In genomic region chr5:135923901-135924300, GRCm38 (mm10) we compare ENCODE assay signal across 30 mouse cellular contexts. TPM values are rescaled to one million over a fixed set of nuclear protein-coding genes. Genes with fewer than 3 reads are reported as not detected.
DNase-seq lines count a peak whose midpoint lies in the region; ATAC-seq and TF ChIP-seq lines count a peak whose summit lies in the region.
"Had no signal": no experiment of that assay in that cellular context is flagged by ENCODE, and none has a peak within 500 bp of the region (broad histone marks: within the 10 kb centered on the region; RNA-seq: fewer than 3 reads in every experiment).

No protein-coding gene starts in this region.

- peaks cover 15% of the 10 kb centered on the region; the same call in 1 of the 2 replicates for H3K36me3 ChIP-seq in forebrain, embryonic 11.5 days (ENCODE audit: control insufficient read depth, insufficient read depth, low read length)

- no peaks in the 10 kb centered on the region for H3K9me3 ChIP-seq in forebrain, embryonic 11.5 days (ENCODE audit: control insufficient read depth, low read length)
- H3K9me3 ChIP-seq: G1E; heart, embryonic 12.5 days; heart, embryonic 15.5 days; hindbrain, embryonic 10.5 days; hindbrain, embryonic 13.5 days; intestine, embryonic 15.5 days had no signal

- intact Hi-C loops in gastrocnemius, adult 2 months (cut with DNase I): no loop called here

- peaks cover 17% of the 10 kb centered on the region for H3K4me1 ChIP-seq in brown adipose tissue, adult 24 weeks (ENCODE audit: control insufficient read depth, insufficient read depth, insufficient read length, low read length)
- H3K4me1 ChIP-seq in forebrain, embryonic 11.5 days (replicated peaks; ENCODE audit: control insufficient read depth, insufficient read depth, low read length): peaks cover 2% of the 10 kb centered on the region; the same call in 1 of the 2 replicates
- H3K4me1 ChIP-seq: forebrain, embryonic 10.5 days; intestine, embryonic 15.5 days had no signal

- TF ChIP-seq CTCF in gastrocnemius, adult 2 months (IDR thresholded peaks at IDR 0.05): no peak

- 96% methylated on average over 7 of the region's 7 CpGs for WGBS in forebrain, embryonic 11.5 days

- no peak overlapping the region for H3K4me3 ChIP-seq in gastrocnemius, adult 2 months
- H3K4me3 ChIP-seq in brown adipose tissue, adult 24 weeks (ENCODE audit: insufficient read depth, low read depth, low read length): no peak overlapping the region
- H3K4me3 ChIP-seq in forebrain, embryonic 11.5 days (ENCODE audit: low read depth, low read length): no peak overlapping the region
- H3K4me3 ChIP-seq: forebrain, embryonic 10.5 days; heart, embryonic 12.5 days; heart, embryonic 15.5 days; hindbrain, embryonic 10.5 days; hindbrain, embryonic 13.5 days; intestine, embryonic 15.5 days had no signal

- no peaks in the 10 kb centered on the region for H3K27me3 ChIP-seq in forebrain, embryonic 11.5 days (ENCODE audit: control insufficient read depth, insufficient read depth, low read length)
- H3K27me3 ChIP-seq: heart, embryonic 12.5 days; heart, embryonic 15.5 days; hindbrain, embryonic 13.5 days; intestine, embryonic 15.5 days; Patski had no signal

- no peak overlapping the region for H3K9ac ChIP-seq in forebrain, embryonic 11.5 days (ENCODE audit: low read length)
- H3K9ac ChIP-seq: forebrain, postnatal 0 days; heart, embryonic 12.5 days; heart, embryonic 15.5 days; hindbrain, embryonic 13.5 days; intestine, embryonic 15.5 days had no signal

- peak; percentile 47 for DNase-seq in adrenal gland, postnatal 10 days
- DNase-seq in adrenal gland, postnatal 25 days: no peak
- no peak for DNase-seq in gastrocnemius, adult 2 months
- no peak for DNase-seq in gastrocnemius, adult 18-20 months (ENCODE audit: low spot score)
- DNase-seq in forebrain, embryonic 11.5 days (ENCODE audit: low spot score): no peak
- DNase-seq: adrenal gland, adult 2 months; cerebellum, adult 11 months; cerebellum, adult 2 months; cerebellum, adult 9-11 months; cerebellum, postnatal 25 days; forebrain, postnatal 0 days; gastrocnemius, postnatal 10 days; gastrocnemius, postnatal 36 days; heart, postnatal 10 days; heart, postnatal 36 days; kidney, adult 11 months; kidney, adult 8-10 months had no signal

- ATAC-seq in forebrain, embryonic 11.5 days (replicated peaks; ENCODE audit: low FRiP score): no peak
- ATAC-seq: forebrain, embryonic 14.5 days; forebrain, postnatal 0 days; hindbrain, embryonic 16.5 days; intestine, embryonic 15.5 days; Patski had no signal

- no peak overlapping the region for H3K4me2 ChIP-seq in forebrain, embryonic 11.5 days (ENCODE audit: low read depth, low read length, severe bottlenecking)
- H3K4me2 ChIP-seq: heart, embryonic 12.5 days; heart, embryonic 15.5 days; hindbrain, embryonic 13.5 days; intestine, embryonic 15.5 days had no signal

- peak overlapping the region; percentile 82 for H3K27ac ChIP-seq in gastrocnemius, adult 2 months
- peak overlapping the region; percentile 77 for H3K27ac ChIP-seq in brown adipose tissue, adult 24 weeks (replicated peaks; ENCODE audit: low read depth, low read length)
- no peak overlapping the region for H3K27ac ChIP-seq in forebrain, embryonic 11.5 days (ENCODE audit: low read depth, low read length)
- H3K27ac ChIP-seq: forebrain, embryonic 10.5 days; heart, embryonic 15.5 days; hindbrain, embryonic 10.5 days; hindbrain, embryonic 13.5 days; intestine, embryonic 15.5 days had no signal

RNA-seq across cellular contexts. Expression of gene Ywhag, which starts 10.5 kb away (rescaled TPM):
- total RNA-seq in adrenal gland, postnatal 10 days (2021): 100 to 1,000 TPM; 413 to 414 TPM
- 477 and 524 TPM in 2 replicates for total RNA-seq in adrenal gland, postnatal 25 days (2021)
- 100 to 1,000 TPM; 289 to 303 TPM for total RNA-seq in gastrocnemius, adult 2 months (2021)
- total RNA-seq in gastrocnemius, adult 18-20 months (2021): 100 to 1,000 TPM; 288 to 326 TPM
- polyA plus RNA-seq in brown adipose tissue, adult 24 weeks (2012; ENCODE audit: insufficient read depth, insufficient read length, missing spikeins): 499 and 545 TPM in 2 replicates
- polyA plus RNA-seq in forebrain, embryonic 11.5 days (2014; fragmentation: Nextera tagmentation; extraction: Ambion mirVana): 147 and 161 TPM in 2 replicates

RNA-seq across cellular contexts. Expression of gene Hspb1, which starts 36.2 kb away (rescaled TPM):
- total RNA-seq in adrenal gland, postnatal 10 days (2021): 10 to 100 TPM; 68.2 to 90.0 TPM
- total RNA-seq in adrenal gland, postnatal 25 days (2021): 80.7 and 133 TPM in 2 replicates
- 100 to 1,000 TPM; 253 to 325 TPM for total RNA-seq in gastrocnemius, adult 2 months (2021)
- total RNA-seq in gastrocnemius, adult 18-20 months (2021): 100 to 1,000 TPM; 239 to 482 TPM
- polyA plus RNA-seq in brown adipose tissue, adult 24 weeks (2012; ENCODE audit: insufficient read depth, insufficient read length, missing spikeins): 233 and 423 TPM in 2 replicates
- 11.4 and 11.8 TPM in 2 replicates for polyA plus RNA-seq in forebrain, embryonic 11.5 days (2014; fragmentation: Nextera tagmentation; extraction: Ambion mirVana)
- total RNA-seq: G1E; granulocyte monocyte progenitor cell, adult 5-6 weeks had no signal
- polyA plus RNA-seq: G1E had no signal

RNA-seq across cellular contexts. Expression of gene Ssc4d, which starts 50.4 kb away (rescaled TPM):
- 1 to 10 TPM; 1.9 to 2.3 TPM for total RNA-seq in adrenal gland, postnatal 10 days (2021)
- total RNA-seq in adrenal gland, postnatal 25 days (2021): 4.3 and 7.9 TPM in 2 replicates
- under 1 TPM; 0.22 to 0.59 TPM for total RNA-seq in gastrocnemius, adult 2 months (2021)
- under 1 TPM; 0.57 to 0.95 TPM for total RNA-seq in gastrocnemius, adult 18-20 months (2021)
- polyA plus RNA-seq in brown adipose tissue, adult 24 weeks (2012; ENCODE audit: insufficient read depth, insufficient read length, missing spikeins): 2.9 and 6.7 TPM in 2 replicates
- polyA plus RNA-seq in forebrain, embryonic 11.5 days (2014; fragmentation: Nextera tagmentation; extraction: Ambion mirVana): 1.2 and 1.5 TPM in 2 replicates

RNA-seq across cellular contexts. Expression of gene Zp3, which starts 56.0 kb away (rescaled TPM):
- total RNA-seq in adrenal gland, postnatal 10 days (2021): under 1 TPM in 1 of 2 experiments, not detected in 1; 0.30 TPM
- total RNA-seq in adrenal gland, postnatal 25 days (2021): not detected in 2 replicates
- total RNA-seq in gastrocnemius, adult 2 months (2021): not detected
- not detected for total RNA-seq in gastrocnemius, adult 18-20 months (2021)
- polyA plus RNA-seq in brown adipose tissue, adult 24 weeks (2012; ENCODE audit: insufficient read depth, insufficient read length, missing spikeins): not detected in 2 replicates
- not detected in 2 replicates for polyA plus RNA-seq in forebrain, embryonic 11.5 days (2014; fragmentation: Nextera tagmentation; extraction: Ambion mirVana)
- total RNA-seq: adrenal gland, adult 2 months; common myeloid progenitor, adult 5-6 weeks; G1E; gastrocnemius, postnatal 10 days; gastrocnemius, postnatal 36 days; granulocyte monocyte progenitor cell, adult 5-6 weeks; heart, postnatal 10 days; heart, postnatal 36 days had no signal
- polyA plus RNA-seq: adrenal gland, adult 2 months; G1E; heart, embryonic 15.5 days; hindbrain, embryonic 10.5 days; hindbrain, embryonic 16.5 days had no signal
